14 mouse cellular contexts compared by ENCODE assay signal in the genomic region with DNA sequence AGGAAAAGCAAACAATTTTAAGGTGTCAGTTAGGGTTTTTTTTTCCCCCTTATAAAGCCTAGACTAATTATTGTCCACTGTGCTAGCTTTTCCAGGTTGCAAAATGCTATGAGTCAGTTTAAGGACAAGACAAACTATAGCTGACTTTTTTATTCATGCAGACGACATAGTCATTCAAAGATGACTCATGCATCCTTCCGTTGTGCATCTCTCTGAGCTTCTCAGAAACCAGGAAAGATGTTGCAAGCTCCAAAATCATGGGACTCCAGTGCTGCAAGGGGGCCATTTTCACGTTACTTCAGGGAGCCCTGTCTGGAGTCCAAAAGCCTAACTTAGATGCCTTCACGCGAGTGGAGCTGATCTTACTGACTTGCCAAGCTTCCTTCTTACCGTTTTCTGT. TPM values are rescaled to one million over a fixed set of nuclear protein-coding genes. Genes with fewer than 3 reads are reported as not detected.
A peak's percentile ranks its signal among the peaks of the same experiment; 100 is the strongest.
DNase-seq lines count a peak whose midpoint lies in the region.
"Had no signal": no experiment of that assay in that cellular context is flagged by ENCODE, and none has a peak within 500 bp of the region (broad histone marks: within the 10 kb centered on the region; RNA-seq: fewer than 3 reads in every experiment).

No protein-coding gene starts in this region.

- peak; percentile 92 for DNase-seq in heart, adult 11 months
- DNase-seq in heart, postnatal 10 days: no peak
- peak; percentile 62 for DNase-seq in lung, postnatal 36 days
- no peak for DNase-seq in lung, postnatal 14 days
- peak; percentile 24 for DNase-seq in c-Kit-positive CD71-negative TER-119-negative erythroid progenitor cells, embryonic 14.5 days (ENCODE audit: low read depth)
- no peak for DNase-seq in cerebellum, adult 9-10 months
- DNase-seq in layer of hippocampus, postnatal 36 days: no peak
- DNase-seq in thymus, postnatal 14 days: no peak
- DNase-seq: cerebellum, adult 9-11 months; forebrain, postnatal 0 days; gastrocnemius, postnatal 14 days; right cerebral cortex, postnatal 25 days had no signal

- intact Hi-C loops in heart, postnatal 10 days (cut with DNase I): no loop called here

RNA-seq across cellular contexts. Expression of gene C9, which starts 33.8 kb away (rescaled TPM):
- not detected for total RNA-seq in heart, postnatal 10 days (2021)
- total RNA-seq in layer of hippocampus, postnatal 36 days (2021): not detected
- total RNA-seq: forebrain, postnatal 0 days; gastrocnemius, postnatal 14 days; layer of hippocampus, adult 2 months; MEL had no signal

Comparison
In these comparisons a context has a peak if more than half of its experiments do, and no peak if none do; other contexts are left out.
1. DNase-seq: peak in heart, adult 11 months (single experiment), lung, postnatal 36 days (single experiment) and c-Kit-positive CD71-negative TER-119-negative erythroid progenitor cells, embryonic 14.5 days (single experiment); none in heart, postnatal 10 days (0 of 2), lung, postnatal 14 days (single experiment), cerebellum, adult 9-10 months (single experiment), layer of hippocampus, postnatal 36 days (0 of 2) and thymus, postnatal 14 days (single experiment).